Mouse (Mus musculus) brain, adult 2 months (tissue): ENCODE data around the gene 2010003K11Rik.

ENCODE experiments used
- DNase-seq: peaks from one replicate; pipeline ENCODE4 v3.0.0; 2011; ENCODE audit warnings: low read depth, low spot score

Gene 2010003K11Rik

DNA sequence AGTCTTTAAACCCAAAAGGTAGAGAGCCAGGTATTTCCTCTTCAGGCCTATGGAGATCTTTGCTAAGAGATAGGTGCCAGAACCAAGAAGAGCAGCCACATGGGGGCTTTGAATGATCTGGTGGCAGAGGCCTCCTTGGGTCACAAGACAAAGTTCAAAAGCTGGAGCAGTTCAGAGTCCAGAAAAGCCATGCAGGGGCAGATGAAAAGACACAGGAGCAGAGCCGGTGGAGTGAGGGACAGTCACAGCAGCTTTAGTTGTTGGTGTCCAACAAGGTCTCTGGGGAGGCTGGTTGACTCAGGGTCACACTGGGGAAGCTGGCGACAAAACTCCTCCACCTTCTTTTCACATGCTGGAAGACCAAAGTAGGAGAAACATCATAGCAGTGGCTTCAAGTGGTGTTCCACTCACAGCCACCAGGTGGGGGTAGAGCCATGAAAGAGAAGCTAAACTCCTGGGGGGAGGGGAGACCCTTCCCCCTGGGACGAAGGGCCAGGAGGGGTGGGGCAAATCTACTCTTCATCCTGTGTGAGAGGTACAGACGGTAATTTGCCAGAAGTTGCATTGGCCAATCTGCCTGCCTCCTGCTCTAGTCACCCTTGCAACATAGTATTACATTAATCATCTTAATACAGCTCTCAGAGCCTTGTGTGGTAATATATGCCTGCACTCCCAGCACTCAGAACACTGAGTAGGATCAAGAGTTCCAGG, 965 bp downstream of the 2010003K11Rik start:
- peak; percentile 87 for DNase-seq

DNA sequence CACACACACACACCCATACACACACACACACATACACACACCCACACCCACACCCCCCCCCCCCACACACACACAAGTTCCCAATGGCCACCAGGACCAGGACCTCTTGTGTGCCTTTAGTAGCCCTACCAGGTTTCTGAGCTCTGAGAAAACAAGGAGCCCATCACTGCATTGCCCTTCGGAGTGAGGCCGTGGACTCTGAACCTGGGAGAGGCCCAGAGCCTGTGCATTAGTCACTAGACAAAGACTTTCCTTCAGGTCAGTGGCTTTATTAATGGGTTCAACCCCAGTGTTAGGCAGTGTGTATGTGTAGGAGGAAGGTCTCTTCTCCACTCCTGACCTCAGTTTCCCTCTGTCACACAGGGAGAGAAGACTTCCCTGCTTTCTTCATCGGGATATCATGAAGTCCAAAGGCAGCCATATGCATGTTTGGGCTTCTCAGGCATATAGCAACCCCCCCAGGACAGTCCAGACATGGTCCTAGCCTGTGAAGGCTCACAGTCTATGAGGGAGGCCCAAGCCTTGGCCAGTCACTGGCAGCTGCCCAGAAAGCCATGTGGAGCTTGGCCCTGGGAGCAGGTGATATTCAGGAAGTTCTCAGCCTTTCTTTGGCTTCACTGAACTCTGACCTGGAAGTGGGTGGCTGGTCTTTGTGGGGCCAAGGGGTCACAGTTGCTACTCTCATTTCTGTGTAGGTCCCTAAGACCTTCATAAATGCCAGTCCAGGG, 1.7 kb downstream of the 2010003K11Rik start:
- no peak for DNase-seq

DNA sequence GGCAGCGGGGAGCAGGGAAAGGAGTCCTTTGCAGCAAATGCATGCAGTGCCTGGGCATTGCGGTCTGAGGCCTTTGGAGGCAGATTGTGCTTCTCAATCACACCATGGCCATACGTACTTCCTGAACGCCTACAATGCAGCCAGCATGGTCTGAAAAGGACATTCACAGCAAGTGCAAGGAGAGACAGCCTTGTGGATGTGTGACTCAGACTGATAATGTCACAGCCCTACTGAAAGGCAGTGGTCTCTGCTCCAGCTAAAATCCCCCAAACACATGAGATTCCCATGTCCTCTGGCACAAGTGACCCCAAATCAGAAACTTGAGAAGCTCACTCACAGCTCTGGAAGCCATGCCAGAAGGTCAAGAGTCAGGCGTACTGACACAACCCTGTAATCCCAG, 2.6 kb downstream of the 2010003K11Rik start:
- DNase-seq: no peak

DNA sequence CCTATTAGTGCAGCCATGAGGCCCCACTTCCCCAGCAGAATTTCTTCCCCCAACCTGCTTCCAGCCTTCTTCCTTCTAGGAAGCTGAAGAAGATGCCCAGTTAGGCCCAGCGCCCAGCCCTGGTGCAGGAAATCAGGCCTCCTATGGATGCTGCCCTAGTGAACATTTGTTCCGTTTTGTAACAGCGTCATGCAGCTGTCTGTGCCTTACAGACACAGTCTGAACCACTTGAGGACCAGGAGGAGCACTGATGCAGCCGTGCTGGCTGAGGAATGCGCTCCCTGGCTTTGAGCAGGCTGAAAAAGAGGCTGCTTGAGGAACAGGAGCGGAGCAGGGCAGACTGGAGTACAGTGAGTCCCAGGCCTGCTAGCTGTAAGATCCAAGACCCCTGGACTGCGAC, 3.7 kb downstream of the 2010003K11Rik start:
- DNase-seq: peak; percentile 33

DNA sequence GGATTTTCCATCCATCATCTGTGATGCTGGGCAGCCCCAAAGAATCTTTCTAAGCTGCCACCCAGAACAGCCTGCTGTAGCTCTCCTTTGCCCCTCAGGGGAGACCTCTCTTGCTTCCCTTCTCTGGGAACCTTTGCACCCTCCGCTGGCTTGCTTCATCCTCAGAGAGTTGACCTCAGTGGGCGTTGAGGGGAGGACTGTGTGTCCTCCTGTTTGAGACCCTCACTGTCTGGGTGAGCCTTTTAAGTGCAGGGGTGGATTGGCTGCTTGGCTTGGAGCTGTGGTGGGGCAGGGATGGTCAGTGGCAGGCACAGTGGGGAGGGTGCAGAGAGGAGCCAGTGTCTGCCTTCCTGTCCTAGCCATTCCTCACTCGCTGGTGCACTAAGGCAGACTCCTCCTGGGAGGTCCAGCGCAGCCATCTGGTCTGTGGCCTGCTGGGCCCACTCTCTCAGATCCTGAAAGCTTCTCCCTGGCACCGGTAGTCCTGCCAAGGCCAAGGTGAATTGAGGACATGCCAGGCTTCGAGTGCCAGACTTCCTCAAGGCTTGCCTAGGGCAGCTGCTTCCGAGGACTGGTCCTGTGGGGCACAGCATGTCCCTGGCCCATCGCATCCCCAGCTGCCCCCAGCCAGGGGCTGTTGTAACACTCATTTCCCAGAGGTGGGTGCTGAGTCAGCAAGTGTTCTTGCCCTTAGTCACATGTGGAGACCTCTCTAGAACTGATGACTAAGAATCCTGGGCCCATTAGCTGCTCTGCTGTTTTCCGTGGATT, 5.7 kb downstream of the 2010003K11Rik start:
- DNase-seq: peak; percentile 97

DNA sequence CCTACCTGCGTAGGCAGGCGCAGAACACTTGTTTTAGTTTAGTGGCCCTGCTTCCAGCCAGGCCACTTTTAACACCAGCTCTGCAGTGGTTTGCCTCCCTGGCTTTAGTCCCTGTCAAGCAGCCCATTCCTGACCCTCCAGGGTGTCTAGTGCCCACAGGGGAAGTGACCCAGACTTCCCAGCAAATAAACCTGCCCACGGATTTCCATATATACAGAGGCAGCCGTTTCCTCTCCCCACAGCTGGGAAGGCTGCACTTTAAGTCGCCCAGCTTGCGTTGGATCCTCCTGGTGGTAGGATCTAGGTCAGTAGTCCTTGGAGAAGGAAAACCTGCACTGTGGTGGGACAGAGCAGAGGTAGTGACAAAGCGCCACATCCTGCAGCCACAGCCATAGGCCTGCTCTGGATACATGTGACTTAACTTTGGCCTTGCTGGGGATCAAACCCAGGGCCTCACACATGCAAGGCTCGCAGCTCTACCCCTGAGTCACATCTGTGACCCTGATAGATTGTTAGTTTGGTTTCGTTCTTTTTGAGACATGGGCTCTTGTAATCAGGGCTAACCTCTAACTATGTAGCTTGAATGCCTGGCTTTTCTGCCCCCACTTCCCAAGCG, 7.2 kb downstream of the 2010003K11Rik start:
- no peak for DNase-seq

DNA sequence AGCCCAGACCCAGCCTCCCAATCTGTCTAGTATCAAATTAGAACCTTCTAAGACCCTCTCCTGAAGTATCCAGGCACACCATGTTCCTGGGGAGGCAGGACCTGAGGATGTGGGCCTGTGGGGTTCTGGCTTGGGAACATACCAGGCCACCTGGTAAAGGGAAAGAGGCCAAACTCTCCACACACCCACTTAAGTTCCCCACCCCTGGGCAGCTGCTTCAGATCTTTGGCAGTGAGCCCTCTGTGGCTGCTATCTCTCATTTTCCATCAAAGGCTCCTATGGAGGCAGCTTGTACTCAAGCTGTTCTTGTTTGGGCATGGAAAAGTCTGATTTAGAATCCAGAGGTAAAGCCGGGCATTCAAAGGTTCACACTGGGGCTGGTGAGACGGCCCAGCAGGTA, 10.5 kb downstream of the 2010003K11Rik start:
- DNase-seq: peak; percentile 68

DNA sequence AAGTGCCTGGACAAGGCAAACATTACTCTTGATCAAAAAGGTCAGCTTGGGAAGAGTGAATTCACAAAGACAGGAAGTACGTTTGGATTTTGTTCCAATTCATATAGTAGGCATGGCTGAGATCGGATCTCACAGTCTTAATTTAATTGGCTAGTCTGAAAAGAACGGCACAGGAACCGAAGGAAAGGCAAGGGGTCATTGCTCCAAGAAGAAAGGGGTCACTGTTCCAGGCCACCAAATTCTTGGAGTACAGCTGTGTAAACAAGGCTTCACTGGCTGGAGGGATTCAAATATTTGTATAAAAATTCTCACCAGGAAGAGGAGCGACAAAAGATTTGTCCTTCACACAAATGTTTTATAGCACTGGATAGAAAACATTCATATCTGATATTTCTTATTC, 13.4 kb downstream of the 2010003K11Rik start:
- no peak for DNase-seq

DNA sequence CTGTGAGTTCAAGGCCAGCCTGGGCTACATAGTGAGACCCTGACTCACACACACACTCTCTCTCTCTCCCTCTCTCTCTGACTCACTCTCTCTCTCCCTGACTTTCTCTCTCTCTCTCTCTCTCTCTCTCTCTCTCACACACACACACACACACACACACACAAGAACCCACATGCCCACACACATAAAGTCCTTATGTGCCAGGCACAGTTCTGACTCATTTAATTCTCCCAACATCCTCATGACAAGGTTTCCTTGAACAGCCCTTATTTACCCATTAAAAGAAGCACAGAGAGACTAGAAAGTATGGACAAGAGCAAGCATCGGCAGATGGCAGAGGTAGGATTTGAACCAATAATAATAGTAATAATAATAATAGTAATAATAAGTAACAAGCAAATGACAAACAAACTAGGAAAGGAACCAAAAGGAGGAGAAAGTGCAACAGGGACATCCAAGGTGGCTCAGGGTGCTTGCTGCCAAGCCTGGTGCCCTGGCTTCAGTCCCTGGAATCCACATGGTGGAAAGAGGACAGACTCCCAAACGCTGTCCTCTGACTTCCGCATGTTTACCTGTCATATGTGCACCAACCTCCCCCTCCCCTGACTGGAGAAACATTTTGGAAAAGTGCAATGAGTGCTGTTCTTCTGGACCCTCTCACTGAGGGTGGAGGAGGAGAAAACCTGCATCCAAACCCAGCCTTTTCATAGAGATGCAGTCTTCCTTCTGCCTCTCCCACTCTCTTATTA, 16.1 kb downstream of the 2010003K11Rik start:
- peak; percentile 71 for DNase-seq

DNA sequence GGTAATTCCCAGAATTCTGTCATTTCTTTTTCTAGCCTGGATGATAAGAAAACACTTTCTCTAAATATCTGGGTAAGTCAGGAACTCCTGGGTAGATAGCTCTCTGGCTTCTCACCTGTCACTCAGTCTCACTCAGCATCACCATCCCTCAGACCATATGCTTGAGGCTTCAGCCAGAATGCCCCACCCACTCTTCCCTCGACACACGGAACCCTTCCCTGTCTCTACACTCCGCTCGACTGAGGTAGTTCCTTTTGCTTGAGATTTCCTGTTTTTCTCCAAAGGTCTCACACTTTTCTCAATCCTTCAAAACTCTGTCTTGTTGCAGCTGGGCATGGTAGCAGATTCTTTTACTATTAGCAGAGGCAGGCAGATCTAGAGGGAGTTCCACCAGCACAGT, 17.1 kb downstream of the 2010003K11Rik start:
- peak; percentile 94 for DNase-seq

DNA sequence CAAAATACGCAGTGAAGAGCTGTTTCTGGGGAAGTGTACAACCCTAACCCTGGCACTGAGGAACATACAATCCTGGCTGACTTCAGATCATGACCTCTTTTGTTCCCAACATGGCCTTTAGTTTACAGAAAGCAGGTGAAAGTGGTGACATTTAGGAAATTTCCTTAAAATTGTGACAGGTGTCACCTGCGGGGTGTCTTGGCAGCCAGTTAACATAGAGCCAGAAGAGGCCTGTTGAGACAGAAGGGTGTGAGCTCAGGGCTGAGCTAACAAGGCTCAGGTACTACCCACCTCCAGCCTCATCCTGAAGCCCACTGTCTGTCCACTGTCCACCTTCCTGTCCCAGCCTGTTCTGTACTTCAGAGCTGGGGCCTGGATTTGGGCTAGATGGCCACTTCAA, 18.3 kb downstream of the 2010003K11Rik start:
- DNase-seq: peak; percentile 90

DNA sequence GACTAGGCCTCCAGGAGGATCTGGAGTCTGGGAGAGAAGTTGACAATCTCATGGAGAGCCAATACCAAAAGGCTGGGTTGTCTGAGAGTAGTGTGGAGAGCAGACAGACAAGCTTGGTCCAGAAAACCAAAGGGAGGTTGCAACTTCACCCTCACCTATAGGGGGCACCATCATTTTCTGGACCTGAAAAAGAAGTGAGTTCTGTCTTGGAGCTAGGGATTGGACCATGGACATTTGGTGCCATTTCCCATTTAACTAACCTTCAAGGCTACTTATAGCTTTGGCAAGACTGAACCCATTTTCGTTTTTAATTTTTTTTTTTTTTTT, 20.2 kb downstream of the 2010003K11Rik start:
- no peak for DNase-seq

DNA sequence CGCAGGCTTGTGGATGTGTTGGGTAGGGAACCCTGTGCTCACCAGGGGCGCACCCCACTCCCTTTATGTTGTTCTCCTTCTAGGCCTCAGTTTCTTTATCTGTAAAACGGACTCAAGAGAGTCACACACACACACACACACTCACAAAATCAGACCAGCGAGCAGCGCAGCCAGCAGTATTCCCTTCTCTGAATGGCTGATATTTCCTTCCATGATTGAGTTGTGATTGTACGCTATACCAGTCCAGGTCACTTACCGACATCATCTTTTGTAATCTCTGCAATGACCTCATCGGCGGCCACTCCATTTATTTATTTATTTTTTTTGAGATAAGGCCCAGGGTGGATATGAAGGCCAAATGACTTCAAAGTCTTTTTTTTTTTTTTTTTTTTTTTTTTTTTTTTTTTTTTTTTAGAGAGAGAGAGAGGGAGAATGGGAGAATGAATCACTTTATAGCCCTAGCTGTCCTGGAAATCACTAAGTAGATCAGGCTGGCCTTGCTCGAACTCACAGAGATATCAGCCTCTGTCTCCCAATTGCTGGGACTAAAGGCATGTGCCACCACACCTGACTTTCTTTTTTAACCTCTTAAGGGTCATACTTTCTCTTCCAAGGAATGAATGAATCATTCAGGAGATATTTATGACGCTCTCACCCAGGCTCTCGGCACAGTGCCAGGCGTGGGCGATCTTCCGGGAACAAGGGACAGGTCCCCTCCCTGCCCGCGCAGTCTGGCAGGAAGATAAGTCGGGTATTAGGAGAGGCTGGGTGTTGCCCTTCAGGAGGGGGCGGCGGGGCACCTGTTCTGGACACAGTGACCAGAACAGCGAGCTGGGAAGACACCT, 20.8 kb downstream of the 2010003K11Rik start, which contains the start of gene Syt12:
Gene Syt12, minus strand, starts transcription at position 103 of the 845 bp plus-strand sequence.
- DNase-seq: peak; percentile 93

DNA sequence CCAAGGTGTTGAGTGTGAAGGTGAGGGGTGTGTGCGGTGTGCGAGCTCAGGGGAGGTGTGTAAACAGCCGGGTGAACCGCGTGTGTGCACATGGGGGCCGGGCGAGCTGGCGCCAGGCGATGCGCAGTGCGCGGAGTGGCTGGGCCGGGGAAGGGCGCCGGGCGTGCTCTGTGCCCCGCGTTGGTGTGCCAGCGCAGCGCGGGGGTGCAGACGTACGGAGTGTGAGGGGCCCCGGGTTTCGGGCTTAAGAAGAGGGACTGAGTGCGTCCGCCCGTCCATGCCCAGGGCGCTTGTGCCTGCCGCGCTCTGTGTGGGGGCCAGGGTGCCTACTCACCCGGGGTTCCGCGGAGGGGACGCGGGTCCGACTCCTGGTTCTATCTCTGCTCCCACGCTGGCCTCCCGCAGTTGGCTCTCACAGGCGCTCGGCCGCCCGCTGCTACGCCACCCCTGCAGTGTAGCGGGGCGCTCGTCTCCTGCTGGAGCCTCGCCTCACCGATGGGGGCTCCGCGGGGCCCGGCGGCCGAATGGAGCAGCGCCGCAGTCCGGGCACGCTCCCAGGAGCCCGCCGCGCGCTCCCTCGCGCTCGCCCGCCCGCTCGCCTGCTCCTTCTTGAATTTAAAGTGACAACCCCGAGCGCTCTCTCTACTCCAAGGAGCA, 21.7 kb downstream of the 2010003K11Rik start:
- peak; percentile 85 for DNase-seq

DNA sequence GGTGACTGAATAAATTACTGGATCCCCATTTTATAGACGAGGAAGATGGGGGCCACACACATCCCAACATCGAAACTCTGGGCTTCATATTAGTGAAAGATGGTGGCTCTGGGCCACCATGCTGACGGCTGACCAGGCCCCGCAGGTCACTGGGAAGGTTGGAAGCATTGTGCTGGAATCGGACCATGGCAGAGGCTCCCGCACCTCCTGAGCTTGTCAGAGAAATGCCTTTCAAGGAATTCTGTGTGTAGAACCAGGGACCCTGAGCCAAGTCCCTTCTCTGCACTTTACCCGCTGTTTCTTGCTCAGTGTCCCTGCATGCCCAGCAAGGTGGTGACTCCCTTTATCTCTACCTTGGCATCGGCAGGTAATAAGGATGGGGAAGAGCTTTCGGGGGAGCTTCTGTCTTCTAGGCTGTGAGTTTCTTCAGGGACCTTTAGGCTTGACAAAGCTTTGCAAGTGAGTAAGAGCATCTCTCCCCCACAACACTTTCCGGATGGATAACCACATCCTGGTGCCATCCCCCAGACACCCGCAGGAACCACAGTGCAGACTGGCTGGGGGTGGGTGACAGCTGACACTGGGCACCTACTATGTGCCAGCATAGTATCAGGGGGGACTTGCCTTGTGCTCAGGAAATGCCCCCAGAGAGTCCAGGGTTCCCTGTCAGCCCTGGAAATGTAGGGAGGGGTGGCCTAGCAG, 23.0 kb downstream of the 2010003K11Rik start:
- DNase-seq: peak; percentile 80

DNA sequence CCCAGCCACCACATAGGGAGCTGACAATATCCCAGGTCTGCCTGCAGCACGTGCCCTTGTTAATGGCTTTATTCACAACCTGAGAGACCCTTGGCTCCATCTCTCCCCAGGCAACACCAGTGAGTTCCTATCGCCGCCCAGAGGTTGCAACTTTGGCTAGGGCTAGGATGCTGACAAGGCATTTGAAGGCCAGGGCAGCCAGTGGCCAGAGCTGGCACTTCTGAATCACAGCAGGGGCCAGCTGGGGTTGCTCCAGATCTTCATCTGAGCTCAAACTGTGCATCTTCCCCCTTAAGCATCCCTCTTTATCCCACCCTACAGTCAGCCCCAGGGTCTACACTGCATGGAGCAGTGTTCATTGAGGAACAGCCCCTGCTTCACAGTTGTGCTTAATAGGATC, 23.6 kb downstream of the 2010003K11Rik start:
- DNase-seq: no peak

DNA sequence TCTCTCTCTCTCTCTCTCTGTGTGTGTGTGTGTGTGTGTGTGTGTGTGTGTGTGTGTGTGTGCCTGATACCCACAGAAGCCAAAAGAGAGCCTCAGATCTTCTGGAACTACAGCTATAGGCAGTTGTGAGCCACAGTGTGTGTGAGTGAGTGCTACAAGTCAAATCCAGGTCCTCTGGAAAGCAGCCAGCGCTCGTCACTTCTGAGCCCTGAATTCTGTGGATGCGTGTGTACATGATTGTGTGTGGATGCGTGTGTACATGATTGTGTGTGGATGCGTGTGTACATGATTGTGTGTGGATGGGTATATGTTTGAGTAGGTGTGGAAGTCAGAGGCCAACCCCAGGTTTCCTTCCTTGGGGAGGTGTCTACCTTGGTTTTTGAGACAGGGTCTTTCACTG, 24.8 kb downstream of the 2010003K11Rik start:
- no peak for DNase-seq

DNA sequence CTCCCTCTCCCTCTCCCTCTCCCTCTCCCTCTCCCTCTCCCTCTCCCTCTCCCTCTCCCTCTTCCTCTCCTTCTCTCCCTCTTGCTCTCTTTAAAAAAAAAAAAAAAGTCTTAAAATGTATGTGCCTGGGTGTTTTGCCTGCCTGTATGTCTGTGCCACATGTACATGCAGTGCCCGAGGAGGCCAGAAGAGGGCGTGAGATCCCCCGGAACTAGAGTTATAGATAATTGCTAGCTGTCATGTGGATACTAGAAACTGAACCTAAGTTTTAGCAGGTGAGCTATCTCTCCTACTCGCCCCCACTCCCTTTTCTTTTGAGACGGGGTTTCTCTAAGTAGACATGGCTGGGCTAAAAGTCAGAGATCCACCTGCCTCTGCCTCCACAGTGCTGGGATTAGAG, 30.0 kb downstream of the 2010003K11Rik start:
- peak; percentile 44 for DNase-seq

DNA sequence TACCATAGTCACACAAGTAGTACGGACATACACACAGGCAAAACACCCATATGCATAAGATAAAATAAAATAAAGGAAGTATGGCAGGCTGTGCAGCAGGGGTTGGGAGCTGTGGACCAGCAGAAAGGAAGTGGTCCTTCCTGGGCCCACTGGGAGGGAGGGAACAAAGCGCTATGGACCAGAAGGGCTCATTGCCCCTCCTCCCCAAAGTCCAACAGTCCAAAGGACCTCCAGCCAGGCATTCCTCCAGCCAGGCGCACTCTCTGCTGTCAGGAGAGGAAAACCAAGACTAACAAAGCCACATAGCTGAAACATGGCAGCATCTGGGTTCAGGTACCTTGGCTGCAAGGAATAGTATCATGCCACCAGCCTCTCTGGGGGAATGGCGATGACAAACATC, 33.7 kb downstream of the 2010003K11Rik start:
- no peak for DNase-seq
